Mouse (Mus musculus) brown adipose tissue, adult 24 weeks (tissue): ENCODE results near the gene Znhit2. TPM values are rescaled to one million over a fixed set of nuclear protein-coding genes. Genes with fewer than 3 reads are reported as not detected.

Source experiments
- H3K27ac ChIP-seq: fragments of 200-500 bp; replicated peaks from 2 replicates; pipeline ENCODE4 v1.5.1; 2012; ENCODE audit warnings: low read depth, mild to moderate bottlenecking, low read length
- H3K4me1 ChIP-seq: fragments of 200-500 bp; 2 replicates; pipeline ENCODE4 v1.6.1; 2012; ENCODE audit warnings: low read length, mixed read lengths; ENCODE audit not compliant: control insufficient read depth, insufficient read depth, insufficient read length
- H3K4me3 ChIP-seq: fragments of 200-500 bp; 2 replicates; pipeline ENCODE4 v1.5.1; 2012; ENCODE audit warnings: low read depth, mild to moderate bottlenecking, low read length, moderate library complexity; ENCODE audit not compliant: insufficient read depth
- polyA plus RNA-seq: library from polyadenylated mRNA; stranded (reverse); fragments of >200 nt; gene quantifications from 2 replicates; pipeline ENCODE4 v1.2.4, GENCODE M21; 2012; ENCODE audit not compliant: missing spikeins, insufficient read depth, insufficient read length

The Znhit2 gene
- polyA plus RNA-seq, 1 experiment, result 11.3 TPM

DNA sequence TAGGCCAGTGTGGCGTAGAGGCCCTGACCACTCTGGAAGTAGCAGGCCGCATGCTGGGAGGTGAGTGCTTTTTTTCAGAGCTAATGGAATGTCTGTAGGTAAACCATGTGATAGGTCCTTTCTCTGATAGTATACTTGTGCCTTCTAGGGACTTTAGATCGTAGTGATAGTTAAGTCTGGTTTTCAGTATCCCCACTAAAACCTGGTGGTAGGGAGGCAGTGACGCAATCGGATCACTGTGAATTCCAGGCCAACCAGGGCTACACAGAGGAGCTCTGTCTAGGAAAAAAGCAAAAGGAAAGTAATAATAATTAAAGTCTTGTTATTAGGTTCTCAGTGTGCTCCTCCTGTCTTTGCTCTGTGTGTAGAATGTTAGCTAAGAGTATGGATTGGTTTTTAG, 2.5 kb upstream of the Znhit2 start:
- Histone ChIP-seq H3K27ac (peak overlapping the region; percentile 89), H3K4me1 (peaks cover 7% of the 10 kb centered on the region), H3K4me3 (peak overlapping the region; percentile 94)

DNA sequence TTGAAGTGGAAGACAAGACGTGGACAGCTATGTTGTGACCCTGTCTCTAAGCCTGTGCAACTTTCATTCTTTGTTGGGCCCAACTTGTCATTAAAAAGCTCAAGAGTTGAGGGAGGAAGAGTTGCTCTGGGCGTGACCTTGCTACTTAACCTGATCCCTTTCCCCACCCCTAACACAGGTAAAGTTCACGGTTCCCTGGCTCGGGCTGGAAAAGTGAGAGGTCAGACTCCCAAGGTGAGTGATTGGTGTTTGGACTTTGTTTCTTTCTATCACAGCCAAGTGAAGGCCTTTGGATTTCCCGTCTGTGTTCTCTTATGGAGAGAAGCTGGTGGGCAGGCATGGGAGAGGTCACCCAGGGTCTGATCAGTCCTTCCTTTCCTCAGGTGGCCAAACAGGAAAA, 2.0 kb upstream of the Znhit2 start:
- Histone ChIP-seq H3K4me1 (peaks cover 7% of the 10 kb centered on the region), H3K27ac (peak overlapping the region; percentile 3; the same call in 1 of the 2 replicates), H3K4me3 (peak overlapping the region; percentile 94)

DNA sequence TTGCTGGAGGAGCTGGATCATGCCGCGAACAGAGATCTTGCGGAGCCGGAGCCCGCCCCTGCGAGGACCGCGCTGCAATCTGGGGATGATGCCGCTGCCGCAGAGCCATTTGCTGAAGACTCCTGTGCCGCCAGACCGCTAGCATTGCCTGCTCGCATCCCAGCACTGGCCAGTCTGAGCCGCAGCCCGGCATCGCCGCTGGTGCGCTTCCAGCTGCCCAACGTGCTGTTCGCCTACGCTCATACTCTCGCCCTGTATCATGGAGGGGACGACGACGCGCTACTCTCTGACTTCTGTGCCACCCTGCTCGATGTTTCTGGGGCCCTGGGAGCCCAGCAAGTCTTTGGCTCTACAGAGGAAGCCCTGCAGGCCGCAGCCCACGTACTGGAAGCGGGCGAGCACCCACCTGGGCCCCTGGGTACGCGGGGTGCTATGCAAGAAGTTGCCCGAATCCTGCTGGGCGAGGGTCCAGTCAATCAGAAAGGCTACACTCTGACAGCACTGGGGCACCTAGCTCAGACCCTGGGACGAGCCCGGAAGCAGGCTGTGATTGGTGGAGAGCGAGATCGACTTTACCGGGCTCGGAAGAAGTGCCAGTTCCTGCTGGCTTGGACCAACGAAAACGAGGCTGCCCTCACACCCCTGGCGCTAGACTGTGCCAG, 780 bp downstream of the Znhit2 start:
- Histone ChIP-seq H3K27ac (0 out of 2 replicates have a peak overlapping the region, but pooled peaks have one; percentile 53), H3K4me1 (peaks cover 9% of the 10 kb centered on the region), H3K4me3 (peak overlapping the region; percentile 90)

DNA sequence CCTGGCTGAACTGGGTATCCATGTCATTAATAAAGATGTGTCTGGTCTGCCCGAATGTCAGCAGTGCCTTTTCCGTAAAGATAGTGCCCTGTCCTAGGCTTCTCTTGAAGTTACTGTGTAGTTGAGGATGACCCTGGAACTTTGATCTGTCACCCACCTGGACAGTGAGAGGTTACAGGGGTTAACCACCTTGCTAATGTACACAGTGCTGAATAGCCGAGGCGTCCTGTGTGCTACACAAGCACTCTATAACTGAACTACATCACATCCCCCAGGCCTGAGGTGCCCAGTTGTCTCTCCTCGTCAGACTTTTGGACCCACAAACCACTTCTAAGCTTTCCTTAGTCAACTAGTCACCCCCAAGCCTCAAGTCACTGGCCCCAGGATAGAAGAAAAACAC, 1.4 kb downstream of the Znhit2 start:
- Histone ChIP-seq H3K27ac (no peak overlapping the region), H3K4me1 (peaks cover 13% of the 10 kb centered on the region)

DNA sequence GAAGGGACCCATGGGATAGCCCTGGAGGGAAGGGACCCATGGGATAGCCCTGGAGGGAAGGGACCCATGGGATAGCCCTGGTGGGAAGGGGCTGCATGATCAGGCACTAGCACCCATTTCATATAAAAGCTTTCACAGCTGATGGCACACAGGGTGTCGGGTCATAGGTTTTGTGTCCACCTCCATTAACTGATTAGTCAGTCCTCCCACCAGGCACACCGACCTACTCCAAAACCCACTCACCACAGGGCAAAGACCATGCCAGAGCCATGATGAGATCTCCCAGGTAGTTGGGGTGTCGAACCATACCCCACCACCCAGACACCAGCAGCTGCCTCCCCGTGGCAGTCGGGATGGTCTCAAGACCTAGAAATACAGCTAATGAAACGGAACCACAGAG, 2.1 kb downstream of the Znhit2 start:
- H3K4me1 ChIP-seq, result peaks cover 13% of the 10 kb centered on the region
- H3K27ac ChIP-seq, result no peak overlapping the region
- no peak overlapping the region for H3K4me3 ChIP-seq

More for the DNA sequence above, 1.4 kb downstream of the Znhit2 start:
- H3K4me3 ChIP-seq, result peak overlapping the region; percentile 90

DNA sequence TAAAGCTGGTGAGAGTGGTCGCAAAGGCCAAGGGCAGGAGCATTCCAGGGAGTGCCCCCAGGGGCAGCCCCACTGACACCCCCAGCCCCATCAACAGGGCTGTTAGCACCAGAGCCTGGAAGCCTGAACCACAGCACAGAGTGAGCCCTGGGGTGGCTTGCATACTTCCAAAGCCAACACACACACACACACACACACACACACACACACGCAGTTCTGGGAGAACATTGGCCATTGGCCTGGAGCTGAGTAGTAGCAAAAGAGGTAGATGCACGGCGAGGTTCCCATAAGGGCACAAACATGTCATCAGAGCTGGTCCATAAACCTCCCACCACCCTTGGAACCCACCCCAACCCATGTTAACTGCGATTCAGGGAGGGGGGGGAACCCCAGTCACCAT, 5.6 kb downstream of the Znhit2 start:
- peaks cover 13% of the 10 kb centered on the region for H3K4me1 ChIP-seq
- no peak overlapping the region for H3K27ac ChIP-seq
- peak overlapping the region; percentile 58; the same call in 1 of the 2 replicates for H3K4me3 ChIP-seq

DNA sequence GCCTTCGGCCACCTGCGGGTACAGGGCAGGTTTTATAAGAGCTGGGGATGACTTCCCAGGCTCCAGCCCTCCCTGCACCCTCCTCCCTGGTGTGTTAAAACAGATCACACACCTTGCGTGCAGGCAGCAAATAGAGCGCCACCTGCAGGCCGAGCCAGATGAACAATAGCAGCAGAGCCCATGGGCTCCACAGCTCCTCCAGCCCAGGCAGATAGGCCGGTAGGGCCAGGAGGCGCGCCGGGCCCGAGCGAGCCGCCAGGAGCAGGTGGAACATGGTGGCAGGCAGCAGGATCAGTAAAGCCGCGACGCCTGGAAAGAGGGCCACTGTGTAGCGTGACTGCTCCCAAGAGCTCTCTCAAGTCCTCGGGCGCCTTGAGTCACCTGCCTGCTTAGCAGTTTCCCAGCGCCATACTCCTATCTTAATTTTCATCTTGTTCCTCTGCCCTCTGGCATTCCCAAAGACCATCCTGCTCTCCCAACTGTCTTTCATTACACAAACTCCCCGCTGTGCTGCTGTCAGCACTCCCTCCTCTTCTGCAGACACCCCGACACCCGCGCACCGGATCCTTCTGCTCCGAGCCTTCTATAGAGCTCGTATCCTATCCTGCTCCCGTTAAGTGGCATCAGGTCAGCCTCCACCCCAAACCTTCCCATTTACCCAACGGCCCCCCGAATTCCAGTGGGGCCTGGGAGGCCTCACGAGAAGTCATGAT, 6.2 kb downstream of the Znhit2 start:
- Histone ChIP-seq H3K4me1 (peaks cover 10% of the 10 kb centered on the region), H3K4me3 (peak overlapping the region; percentile 58), H3K27ac (no peak overlapping the region)

GRCm38 (mm10) chr19:6067724-6068415, 6.9 kb downstream of the Znhit2 start, which contains the start of gene Tm7sf2:
Gene Tm7sf2, minus strand, starts transcription at chr19:6068373.
- Histone ChIP-seq H3K27ac (no peak within 1 kb of the TSS), H3K4me1 (peaks cover 6% of the 10 kb centered on the region), H3K4me3 (peak within 1 kb of the TSS; percentile 58)

- Histone ChIP-seq H3K4me3 (no peak overlapping the region), H3K27ac (no peak overlapping the region), H3K4me1 (peaks cover 6% of the 10 kb centered on the region; the same call in 1 of the 2 replicates)
Observed at GRCm38 (mm10) chr19:6068951-6069350, 8.0 kb downstream of the Znhit2 start.

GRCm38 (mm10) chr19:6069851-6070250, 8.9 kb downstream of the Znhit2 start:
- Histone ChIP-seq H3K4me1 (peaks cover 6% of the 10 kb centered on the region; the same call in 1 of the 2 replicates), H3K27ac (no peak overlapping the region), H3K4me3 (no peak overlapping the region)

GRCm38 (mm10) chr19:6070571-6071250, 9.7 kb downstream of the Znhit2 start:
- Histone ChIP-seq H3K4me1 (peaks cover 6% of the 10 kb centered on the region; the same call in 1 of the 2 replicates), H3K4me3 (no peak overlapping the region), H3K27ac (no peak overlapping the region)

- H3K4me1 ChIP-seq, result peaks cover 9% of the 10 kb centered on the region
- no peak overlapping the region for H3K4me3 ChIP-seq
- no peak overlapping the region for H3K27ac ChIP-seq
Observed at GRCm38 (mm10) chr19:6071261-6071660, 10.3 kb downstream of the Znhit2 start.

DNA sequence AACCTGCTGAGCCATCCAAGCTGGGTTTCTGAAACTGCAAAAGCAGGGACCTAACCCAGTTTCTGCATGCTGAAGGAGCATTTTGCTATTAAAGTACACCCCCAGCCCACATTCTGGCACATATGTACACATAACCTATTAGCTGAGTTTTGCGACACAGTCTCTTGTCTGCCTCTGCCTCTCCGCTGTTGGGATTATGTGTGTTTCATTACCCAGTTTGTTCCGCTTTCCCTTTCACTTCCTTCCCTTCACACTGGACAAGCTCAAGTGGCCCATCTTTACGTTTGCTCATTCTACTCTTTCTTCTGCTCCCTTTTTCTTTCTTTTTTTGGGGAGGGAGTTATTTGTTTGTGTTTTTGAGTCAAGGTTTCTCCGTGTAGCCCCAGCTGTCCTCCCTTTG, 12.9 kb downstream of the Znhit2 start:
- Histone ChIP-seq H3K4me3 (no peak overlapping the region), H3K4me1 (peaks cover 4% of the 10 kb centered on the region), H3K27ac (0 out of 2 replicates have a peak overlapping the region, but pooled peaks have one; percentile 10)

DNA sequence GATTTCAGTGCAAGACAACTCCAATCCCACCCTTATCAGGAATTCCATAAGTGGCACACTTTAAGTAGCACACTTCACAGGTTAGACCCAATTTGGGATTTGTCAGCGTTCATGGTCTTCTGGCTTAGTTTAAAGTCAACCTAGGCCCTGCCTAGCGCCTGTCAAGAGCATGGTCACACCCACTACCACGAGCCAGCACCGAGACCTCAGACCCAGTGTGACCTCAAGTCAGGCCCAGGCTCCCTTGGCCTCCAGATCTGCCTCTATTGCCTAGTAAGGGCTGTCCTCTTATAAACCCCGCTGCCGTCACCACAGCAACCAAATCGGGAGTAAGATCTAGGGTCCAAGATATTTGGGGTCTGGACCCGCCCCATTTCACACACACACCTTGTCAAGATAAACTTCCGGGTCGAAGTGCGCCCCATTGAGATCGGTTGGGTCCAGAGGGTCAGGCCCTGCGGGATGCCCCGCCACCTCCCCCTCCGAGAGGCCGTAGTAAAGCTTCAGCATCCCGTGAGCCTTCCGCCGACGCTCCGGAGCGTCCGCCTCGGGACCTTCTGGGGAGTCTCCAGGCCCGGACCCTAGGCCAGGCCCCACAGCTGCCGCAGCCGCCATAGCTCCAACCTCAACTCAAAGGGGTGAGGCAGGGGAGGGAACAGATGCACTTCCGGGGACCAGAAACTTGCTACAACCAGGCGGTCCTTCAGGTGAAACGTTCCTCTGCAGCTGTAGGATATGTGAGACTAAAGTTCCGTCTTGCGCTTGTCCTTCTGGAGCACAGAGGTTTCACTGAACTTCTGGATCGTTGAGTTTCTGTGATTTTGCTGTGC, 15.8 kb downstream of the Znhit2 start, which contains the start of gene Vps51:
Vps51 (minus strand) TSS at position 668 of the 830 bp plus-strand sequence.
- H3K27ac ChIP-seq, result peak within 1 kb of the TSS; percentile 75
- peaks cover 4% of the 10 kb centered on the region for H3K4me1 ChIP-seq
- peak within 1 kb of the TSS; percentile 83 for H3K4me3 ChIP-seq
